Mouse (Mus musculus): Measurements from ENCODE around the gene Polr2b. TPM values are rescaled to one million over a fixed set of nuclear protein-coding genes. Genes with fewer than 3 reads are reported as not detected.

Polr2b gene
- polyA plus RNA-seq, 1 experiment from 2014 or later, result 78.9 TPM

- WGBS, result 84% methylated on average over 5 of the region's 5 CpGs
- Histone ChIP-seq H3K36me3 (peaks cover 94% of the 10 kb centered on the region), H3K4me3 (no peak overlapping the region), H3K9ac (no peak overlapping the region), H3K27me3 (no peaks in the 10 kb centered on the region), H3K4me1 (0 out of 2 replicates have a peak, but pooled peaks cover under 1% of the 10 kb centered on the region), H3K27ac (no peak overlapping the region), H3K9me3 (no peaks in the 10 kb centered on the region), H3K4me2 (replicated peaks) (no peak overlapping the region)
- ATAC-seq (ENCODE audit: insufficient number of reproducible peaks, insufficient read depth, low FRiP score, low TSS enrichment), result no peak
Measured at GRCm38 (mm10) chr5:77275950-77276349, 34.0 kb upstream of the Polr2b start.

GRCm38 (mm10) chr5:77277204-77277603 is 32.7 kb upstream of the Polr2b start:
- ATAC-seq (ENCODE audit: insufficient number of reproducible peaks, insufficient read depth, low FRiP score, low TSS enrichment), result no peak
- H3K36me3 ChIP-seq, result peaks cover 95% of the 10 kb centered on the region
- no peaks in the 10 kb centered on the region for H3K27me3 ChIP-seq
- H3K27ac ChIP-seq, result no peak overlapping the region
- H3K9me3 ChIP-seq, result no peaks in the 10 kb centered on the region
- H3K4me2 ChIP-seq (replicated peaks), result no peak overlapping the region
- H3K4me1 ChIP-seq, result no peaks in the 10 kb centered on the region
- H3K9ac ChIP-seq, result no peak overlapping the region
- WGBS, result 92% methylated on average over 6 of the region's 6 CpGs
- no peak overlapping the region for H3K4me3 ChIP-seq

- no peaks in the 10 kb centered on the region for H3K9me3 ChIP-seq
- H3K4me1 ChIP-seq, result no peaks in the 10 kb centered on the region
- H3K36me3 ChIP-seq, result peaks cover 74% of the 10 kb centered on the region
- no peak for ATAC-seq (ENCODE audit: insufficient number of reproducible peaks, insufficient read depth, low FRiP score, low TSS enrichment)
- no peak overlapping the region for H3K27ac ChIP-seq
- H3K4me3 ChIP-seq, result no peak overlapping the region
- WGBS, result 85% methylated on average over 20 of the region's 20 CpGs
- H3K27me3 ChIP-seq, result no peaks in the 10 kb centered on the region
- H3K4me2 ChIP-seq (replicated peaks), result no peak overlapping the region
- no peak overlapping the region for H3K9ac ChIP-seq
Measured at GRCm38 (mm10) chr5:77281518-77282174, 28.3 kb upstream of the Polr2b start.

GRCm38 (mm10) chr5:77282242-77282641 is 27.7 kb upstream of the Polr2b start:
- Histone ChIP-seq H3K9me3 (no peaks in the 10 kb centered on the region), H3K27me3 (no peaks in the 10 kb centered on the region), H3K4me1 (no peaks in the 10 kb centered on the region), H3K27ac (no peak overlapping the region), H3K4me2 (replicated peaks) (no peak overlapping the region), H3K9ac (no peak overlapping the region), H3K4me3 (no peak overlapping the region), H3K36me3 (peaks cover 74% of the 10 kb centered on the region)
- no peak for ATAC-seq (ENCODE audit: insufficient number of reproducible peaks, insufficient read depth, low FRiP score, low TSS enrichment)
- 92% methylated on average over 9 of the region's 9 CpGs for WGBS

GRCm38 (mm10) chr5:77285685-77286084 is 24.3 kb upstream of the Polr2b start:
- Histone ChIP-seq H3K4me1 (no peaks in the 10 kb centered on the region), H3K4me2 (replicated peaks) (no peak overlapping the region), H3K9ac (no peak overlapping the region), H3K9me3 (no peaks in the 10 kb centered on the region), H3K27ac (no peak overlapping the region), H3K27me3 (no peaks in the 10 kb centered on the region), H3K36me3 (peaks cover 75% of the 10 kb centered on the region), H3K4me3 (no peak overlapping the region)
- ATAC-seq (ENCODE audit: insufficient number of reproducible peaks, insufficient read depth, low FRiP score, low TSS enrichment), result no peak
- WGBS, result 88% methylated on average over 7 of the region's 7 CpGs

- H3K9me3 ChIP-seq, result no peaks in the 10 kb centered on the region
- H3K36me3 ChIP-seq, result peaks cover 69% of the 10 kb centered on the region
- no peak overlapping the region for H3K4me2 ChIP-seq (replicated peaks)
- H3K27me3 ChIP-seq, result no peaks in the 10 kb centered on the region
- no peak overlapping the region for H3K4me3 ChIP-seq
- H3K9ac ChIP-seq, result no peak overlapping the region
- ATAC-seq (ENCODE audit: insufficient number of reproducible peaks, insufficient read depth, low FRiP score, low TSS enrichment), result no peak
- 86% methylated on average over 5 of the region's 5 CpGs for WGBS
- H3K4me1 ChIP-seq, result no peaks in the 10 kb centered on the region
- no peak overlapping the region for H3K27ac ChIP-seq
Measured at GRCm38 (mm10) chr5:77286904-77287303, 23.0 kb upstream of the Polr2b start.

GRCm38 (mm10) chr5:77287901-77288300 is 22.0 kb upstream of the Polr2b start:
- Histone ChIP-seq H3K9me3 (no peaks in the 10 kb centered on the region), H3K4me2 (replicated peaks) (no peak overlapping the region), H3K36me3 (peaks cover 68% of the 10 kb centered on the region), H3K27ac (no peak overlapping the region), H3K9ac (no peak overlapping the region), H3K4me3 (no peak overlapping the region), H3K4me1 (no peaks in the 10 kb centered on the region), H3K27me3 (no peaks in the 10 kb centered on the region)
- ATAC-seq (ENCODE audit: insufficient number of reproducible peaks, insufficient read depth, low FRiP score, low TSS enrichment), result no peak
- WGBS, result 77% methylated on average over 6 of the region's 6 CpGs

GRCm38 (mm10) chr5:77289686-77290085 is 20.3 kb upstream of the Polr2b start:
- Histone ChIP-seq H3K27me3 (no peaks in the 10 kb centered on the region), H3K4me2 (replicated peaks) (no peak overlapping the region), H3K4me3 (no peak overlapping the region), H3K27ac (no peak overlapping the region), H3K4me1 (no peaks in the 10 kb centered on the region), H3K9ac (no peak overlapping the region), H3K9me3 (no peaks in the 10 kb centered on the region), H3K36me3 (peaks cover 73% of the 10 kb centered on the region)
- WGBS, result 74% methylated on average over 8 of the region's 8 CpGs
- no peak for ATAC-seq (ENCODE audit: insufficient number of reproducible peaks, insufficient read depth, low FRiP score, low TSS enrichment)

GRCm38 (mm10) chr5:77290606-77291005 is 19.3 kb upstream of the Polr2b start:
- Histone ChIP-seq H3K4me3 (no peak overlapping the region), H3K9me3 (no peaks in the 10 kb centered on the region), H3K9ac (no peak overlapping the region), H3K36me3 (peaks cover 81% of the 10 kb centered on the region), H3K27me3 (no peaks in the 10 kb centered on the region), H3K4me2 (replicated peaks) (no peak overlapping the region), H3K27ac (no peak overlapping the region), H3K4me1 (no peaks in the 10 kb centered on the region)
- no peak for ATAC-seq (ENCODE audit: insufficient number of reproducible peaks, insufficient read depth, low FRiP score, low TSS enrichment)
- 92% methylated on average over 2 of the region's 2 CpGs for WGBS

- H3K9me3 ChIP-seq, result no peaks in the 10 kb centered on the region
- no peak for ATAC-seq (ENCODE audit: insufficient number of reproducible peaks, insufficient read depth, low FRiP score, low TSS enrichment)
- WGBS, result 88% methylated on average over 7 of the region's 7 CpGs
Measured at GRCm38 (mm10) chr5:77292803-77293522, 17.0 kb upstream of the Polr2b start.

GRCm38 (mm10) chr5:77299486-77299885 is 10.5 kb upstream of the Polr2b start:
- Histone ChIP-seq H3K36me3 (peaks cover 54% of the 10 kb centered on the region), H3K4me1 (no peaks in the 10 kb centered on the region), H3K27ac (no peak overlapping the region), H3K9ac (no peak overlapping the region), H3K27me3 (no peaks in the 10 kb centered on the region), H3K4me2 (replicated peaks) (no peak overlapping the region), H3K4me3 (no peak overlapping the region), H3K9me3 (no peaks in the 10 kb centered on the region)
- 90% methylated on average over 2 of the region's 2 CpGs for WGBS
- no peak for ATAC-seq (ENCODE audit: insufficient number of reproducible peaks, insufficient read depth, low FRiP score, low TSS enrichment)

More at GRCm38 (mm10) chr5:77292803-77293522, 17.0 kb upstream of the Polr2b start:
- no peak overlapping the region for H3K4me3 ChIP-seq
- no peak overlapping the region for H3K27ac ChIP-seq
- H3K27me3 ChIP-seq, result no peaks in the 10 kb centered on the region
- no peak overlapping the region for H3K9ac ChIP-seq
- H3K4me2 ChIP-seq (replicated peaks), result no peak overlapping the region
- peaks cover 86% of the 10 kb centered on the region for H3K36me3 ChIP-seq
- no peaks in the 10 kb centered on the region for H3K4me1 ChIP-seq

- 80% methylated on average over 6 of the region's 6 CpGs for WGBS
- no peak for ATAC-seq (ENCODE audit: insufficient number of reproducible peaks, insufficient read depth, low FRiP score, low TSS enrichment)
- Histone ChIP-seq H3K36me3 (peaks cover 51% of the 10 kb centered on the region), H3K4me3 (no peak overlapping the region), H3K4me2 (replicated peaks) (no peak overlapping the region), H3K4me1 (no peaks in the 10 kb centered on the region), H3K9me3 (no peaks in the 10 kb centered on the region), H3K9ac (no peak overlapping the region), H3K27me3 (no peaks in the 10 kb centered on the region), H3K27ac (no peak overlapping the region)
Measured at GRCm38 (mm10) chr5:77301296-77301903, 8.5 kb upstream of the Polr2b start.
